Mouse (Mus musculus): ENCODE results near the gene Aurkb. TPM values are rescaled to one million over a fixed set of nuclear protein-coding genes. Genes with fewer than 3 reads are reported as not detected.
"Not testable (repeated sequence)": the region's sequence is repeated elsewhere in the genome, so short reads cannot be mapped to it uniquely, and the experiment has no call there.

The Aurkb gene
- total and polyA plus RNA-seq, 3 experiments: 120 to 170 (median 159) TPM

DNA sequence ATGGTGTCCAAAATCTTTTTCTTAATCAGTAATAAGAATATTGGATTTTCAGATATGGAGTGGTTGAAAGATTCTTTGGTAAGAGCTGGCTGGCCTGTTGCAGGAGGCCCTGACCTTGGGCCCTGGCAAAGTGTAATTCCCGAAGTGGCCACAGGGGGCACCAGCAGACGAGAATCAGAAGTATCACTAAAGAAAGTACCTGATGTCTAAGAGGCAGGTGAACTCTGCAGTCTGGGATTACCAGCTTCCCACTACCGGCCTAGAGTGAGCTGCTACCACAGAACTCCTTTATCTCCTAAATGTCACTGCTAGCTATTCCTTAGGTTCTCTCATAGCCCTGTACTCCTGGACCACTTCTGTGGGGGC lies 46.9 kb downstream of the Aurkb start:
- DNase-seq (ENCODE audit: low read depth, low spot score): peak; percentile 84
- H3K36me3 ChIP-seq (ENCODE audit: control insufficient read depth in 1 of 2, insufficient read depth in 2 of 2, low read length in 2 of 2): peaks cover 6 to 7% of the 10 kb centered on the region in 2 experiments
- TF ChIP-seq ETS1 (IDR thresholded peaks at IDR 0.05; ENCODE audit: low read depth, low read length) (0 out of 2 replicates have a peak, but pooled peaks have one; percentile 3), SIN3A (IDR thresholded peaks at IDR 0.05; ENCODE audit: low read length) (peak; percentile 62; the same call in 1 of the 2 replicates), MAZ (IDR thresholded peaks at IDR 0.05; ENCODE audit: low read depth, low read length) (no peak), MAFK (IDR thresholded peaks at IDR 0.05; ENCODE audit: borderline replicate concordance, low read depth, low read length) (no peak), SMC3 (IDR thresholded peaks at IDR 0.05; ENCODE audit: low read depth, low read length) (peak; percentile 41), RAD21 (IDR thresholded peaks at IDR 0.05; ENCODE audit: low read depth, low read length) (peak; percentile 50), JUND (IDR thresholded peaks at IDR 0.05; ENCODE audit: low read depth, low read length) (no peak), EP300 (IDR thresholded peaks at IDR 0.05; ENCODE audit: low read depth in 1 of 2, low read length in 2 of 2) (no peak), BHLHE40 (IDR thresholded peaks at IDR 0.05; ENCODE audit: borderline replicate concordance, low read depth, low read length) (no peak), CTCF (IDR thresholded peaks at IDR 0.05 in 2 of 3, conservative IDR thresholded peaks at IDR 0.05 in 1 of 3; ENCODE audit: control insufficient read depth in 1 of 3, insufficient read depth in 1 of 3, low read depth in 2 of 3, low read length in 3 of 3, poor library complexity in 1 of 3, severe bottlenecking in 1 of 3) (peak; percentile 75 to 93 (median 79))
- no peaks in the 10 kb centered on the region for H3K27me3 ChIP-seq (ENCODE audit: control insufficient read depth in 1 of 2, insufficient read depth in 2 of 2, low read length in 2 of 2)
- peaks cover 6 to 16% of the 10 kb centered on the region in 2 experiments; a peak in 3 of 4 replicates for H3K4me1 ChIP-seq (ENCODE audit: control insufficient read depth in 1 of 2, insufficient read depth in 2 of 2, low read length in 2 of 2)
- no peak overlapping the region for H3K9ac ChIP-seq (ENCODE audit: control insufficient read depth, low read depth, low read length, poor library complexity, severe bottlenecking)
- H3K27ac ChIP-seq (ENCODE audit: control insufficient read depth, low read depth, low read length): no peak overlapping the region
- H3K9me3 ChIP-seq (replicated peaks; ENCODE audit: insufficient read depth, low read length): no peaks in the 10 kb centered on the region
- peaks cover 17% of the 10 kb centered on the region for H3K79me2 ChIP-seq (ENCODE audit: control insufficient read depth, insufficient read depth, low read length, poor library complexity)
- no peak overlapping the region for H3K4me3 ChIP-seq (ENCODE audit: control insufficient read depth in 1 of 2, insufficient read depth in 1 of 2, low read depth in 2 of 2, low read length in 2 of 2)

DNA sequence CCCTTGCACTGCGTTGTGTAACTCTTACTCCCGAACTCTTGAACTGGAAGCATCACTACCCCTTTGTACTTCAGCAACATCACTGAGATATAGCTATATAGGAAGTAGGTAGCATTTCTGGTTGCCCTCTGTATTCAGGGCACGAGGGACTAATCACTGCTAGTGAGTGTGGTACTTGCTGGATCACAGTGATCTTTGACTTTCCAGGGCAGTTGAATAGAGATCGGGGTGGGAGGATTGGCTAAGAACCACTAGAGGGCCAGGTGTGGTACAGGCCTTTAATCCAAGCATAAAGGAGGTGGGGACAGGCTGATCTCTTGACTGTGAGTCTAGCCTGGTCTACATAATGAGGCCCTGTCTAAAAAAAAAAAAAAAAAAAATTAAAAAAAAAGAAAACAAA lies 47.4 kb downstream of the Aurkb start:
- no peak overlapping the region for H3K9ac ChIP-seq (ENCODE audit: control insufficient read depth, low read depth, low read length, poor library complexity, severe bottlenecking)
- H3K27ac ChIP-seq (ENCODE audit: control insufficient read depth, low read depth, low read length): no peak overlapping the region
- TF ChIP-seq ZMIZ1 (IDR thresholded peaks at IDR 0.05; ENCODE audit: low read depth, low read length) (no peak), CHD2 (IDR thresholded peaks at IDR 0.05; ENCODE audit: low read length) (no peak), CTCF (IDR thresholded peaks at IDR 0.05 in 2 of 3, conservative IDR thresholded peaks at IDR 0.05 in 1 of 3; ENCODE audit: control insufficient read depth in 1 of 3, insufficient read depth in 1 of 3, low read depth in 2 of 3, low read length in 3 of 3, poor library complexity in 1 of 3, severe bottlenecking in 1 of 3) (peak in 1 of 3 experiments; percentile 22; a peak in 1 of 6 replicates), MAFK (IDR thresholded peaks at IDR 0.05; ENCODE audit: borderline replicate concordance, low read depth, low read length) (no peak), MAZ (IDR thresholded peaks at IDR 0.05; ENCODE audit: low read depth, low read length) (no peak), BHLHE40 (IDR thresholded peaks at IDR 0.05; ENCODE audit: borderline replicate concordance, low read depth, low read length) (no peak), MXI1 (IDR thresholded peaks at IDR 0.05; ENCODE audit: low read depth, low read length) (no peak), ZC3H11A (IDR thresholded peaks at IDR 0.05; ENCODE audit: low read depth, low read length) (no peak)
- DNase-seq (ENCODE audit: low read depth, low spot score): no peak
- H3K79me2 ChIP-seq (ENCODE audit: control insufficient read depth, insufficient read depth, low read length, poor library complexity): peaks cover 17% of the 10 kb centered on the region
- H3K4me1 ChIP-seq (ENCODE audit: control insufficient read depth in 1 of 2, insufficient read depth in 2 of 2, low read length in 2 of 2): peaks cover 8 to 15% of the 10 kb centered on the region in 2 experiments
- no peaks in the 10 kb centered on the region for H3K9me3 ChIP-seq (replicated peaks; ENCODE audit: insufficient read depth, low read length)
- no peaks in the 10 kb centered on the region for H3K27me3 ChIP-seq (ENCODE audit: control insufficient read depth in 1 of 2, insufficient read depth in 2 of 2, low read length in 2 of 2)
- H3K4me3 ChIP-seq (ENCODE audit: control insufficient read depth in 1 of 2, insufficient read depth in 1 of 2, low read depth in 2 of 2, low read length in 2 of 2): no peak overlapping the region
- H3K36me3 ChIP-seq (ENCODE audit: control insufficient read depth in 1 of 2, insufficient read depth in 2 of 2, low read length in 2 of 2): peaks cover 6 to 9% of the 10 kb centered on the region in 2 experiments

DNA sequence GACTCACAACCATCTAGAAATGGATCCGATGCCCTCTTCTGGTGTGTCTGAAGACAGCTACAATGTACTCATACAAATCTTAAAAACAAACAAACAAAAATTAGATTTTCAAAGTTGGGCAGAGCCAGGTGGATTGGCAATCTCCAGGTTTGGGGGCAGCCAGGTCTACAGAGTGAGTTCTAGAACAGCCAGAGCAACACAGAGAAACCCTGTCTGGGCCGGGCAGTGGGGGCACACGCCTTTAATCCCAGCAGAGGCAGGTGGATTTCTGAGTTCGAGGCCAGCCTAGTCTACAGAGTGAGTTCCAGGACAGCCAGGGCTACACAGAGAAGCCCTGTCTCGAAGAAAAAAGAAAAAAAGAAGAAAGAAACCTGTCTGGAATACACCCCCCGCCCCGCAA lies 48.4 kb downstream of the Aurkb start:
- DNase-seq (ENCODE audit: low read depth, low spot score); H3K27me3 ChIP-seq (ENCODE audit: control insufficient read depth in 1 of 2, insufficient read depth in 2 of 2, low read length in 2 of 2); H3K9me3 ChIP-seq (replicated peaks; ENCODE audit: insufficient read depth, low read length); H3K27ac ChIP-seq (ENCODE audit: control insufficient read depth, low read depth, low read length): not testable (repeated sequence)
- peaks cover 15 to 21% of the 10 kb centered on the region in 2 experiments for H3K4me1 ChIP-seq (ENCODE audit: control insufficient read depth in 1 of 2, insufficient read depth in 2 of 2, low read length in 2 of 2)
- peak overlapping the region; percentile 61 for H3K9ac ChIP-seq (ENCODE audit: control insufficient read depth, low read depth, low read length, poor library complexity, severe bottlenecking)
- H3K4me3 ChIP-seq (ENCODE audit: control insufficient read depth in 1 of 2, insufficient read depth in 1 of 2, low read depth in 2 of 2, low read length in 2 of 2): peak overlapping the region in 1 of 2 experiments; percentile 40; a peak in 1 of 4 replicates
- H3K79me2 ChIP-seq (ENCODE audit: control insufficient read depth, insufficient read depth, low read length, poor library complexity): peaks cover 17% of the 10 kb centered on the region
- peaks cover 6 to 15% of the 10 kb centered on the region in 2 experiments for H3K36me3 ChIP-seq (ENCODE audit: control insufficient read depth in 1 of 2, insufficient read depth in 2 of 2, low read length in 2 of 2)

Measured in MEL (cell line).